Mouse (Mus musculus) T-cell, adult 2 months (primary cell): ENCODE results near the gene Pomt1.

Experiments used
- DNase-seq: peaks from one replicate; pipeline ENCODE4 v3.0.0; 2022; ENCODE audit warnings: low spot score

Pomt1 gene

DNA sequence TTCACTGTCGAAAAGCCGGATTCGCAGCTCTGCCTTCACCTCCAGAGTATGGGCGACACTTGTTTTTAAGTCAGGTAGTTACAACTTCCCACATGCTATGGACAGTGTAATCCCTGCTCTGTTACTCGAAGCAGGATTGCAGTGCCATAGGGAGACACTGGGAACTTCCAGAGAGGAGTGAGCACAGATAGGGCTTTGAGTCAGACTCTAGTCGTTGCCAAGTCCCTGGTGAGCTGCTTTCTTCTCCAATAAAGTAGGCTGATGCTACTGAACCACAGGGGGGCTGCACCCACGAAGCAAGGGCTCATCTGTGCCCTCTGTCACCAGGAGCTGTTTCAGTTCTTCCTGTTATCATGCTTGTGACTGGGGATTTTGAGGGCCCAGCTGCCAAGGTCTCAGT lies 14.8 kb upstream of the Pomt1 start:
- DNase-seq = no peak

GRCm38 (mm10) chr2:32222057-32222456 lies 14.3 kb upstream of the Pomt1 start:
- no peak for DNase-seq

- DNase-seq = no peak
Measured at GRCm38 (mm10) chr2:32235433-32235832, 957 bp upstream of the Pomt1 start.

DNA sequence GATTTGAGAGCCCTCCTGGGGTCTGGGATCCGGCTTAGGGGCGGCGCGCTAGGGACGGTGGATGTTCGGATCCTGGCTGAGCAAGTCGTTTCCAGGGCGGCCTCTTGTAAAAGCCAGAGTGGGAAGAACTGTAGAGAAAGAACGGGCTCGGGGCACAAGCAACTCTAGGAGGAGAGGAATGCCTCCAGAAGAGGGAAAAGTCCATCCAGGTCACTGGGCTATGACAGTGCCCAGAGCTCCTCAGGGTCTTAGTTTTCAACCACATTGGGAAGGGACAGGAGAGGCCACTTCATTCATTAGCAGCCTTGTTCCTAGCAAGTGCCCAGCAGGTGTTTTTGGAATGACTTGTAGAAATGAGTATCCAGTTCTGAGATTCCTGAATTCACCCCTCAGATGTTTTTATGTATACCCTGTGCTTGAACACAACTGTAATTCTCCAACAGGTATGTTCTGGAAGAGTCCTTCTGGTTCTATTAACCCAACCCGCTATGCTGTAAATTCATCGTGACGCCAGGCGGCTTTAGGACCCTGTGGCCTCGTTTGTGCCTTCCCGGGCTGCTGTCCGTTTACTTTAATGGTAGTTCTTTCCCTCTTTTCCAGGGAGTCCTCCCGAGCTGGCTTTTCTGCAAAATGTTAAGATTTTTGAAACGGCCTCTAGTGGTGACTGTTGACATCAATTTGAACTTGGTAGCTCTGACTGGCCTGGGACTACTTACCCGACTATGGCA lies 534 bp downstream of the Pomt1 start:
- peak; percentile 22 for DNase-seq

GRCm38 (mm10) chr2:32237571-32237970 lies 1.2 kb downstream of the Pomt1 start:
- no peak for DNase-seq

DNA sequence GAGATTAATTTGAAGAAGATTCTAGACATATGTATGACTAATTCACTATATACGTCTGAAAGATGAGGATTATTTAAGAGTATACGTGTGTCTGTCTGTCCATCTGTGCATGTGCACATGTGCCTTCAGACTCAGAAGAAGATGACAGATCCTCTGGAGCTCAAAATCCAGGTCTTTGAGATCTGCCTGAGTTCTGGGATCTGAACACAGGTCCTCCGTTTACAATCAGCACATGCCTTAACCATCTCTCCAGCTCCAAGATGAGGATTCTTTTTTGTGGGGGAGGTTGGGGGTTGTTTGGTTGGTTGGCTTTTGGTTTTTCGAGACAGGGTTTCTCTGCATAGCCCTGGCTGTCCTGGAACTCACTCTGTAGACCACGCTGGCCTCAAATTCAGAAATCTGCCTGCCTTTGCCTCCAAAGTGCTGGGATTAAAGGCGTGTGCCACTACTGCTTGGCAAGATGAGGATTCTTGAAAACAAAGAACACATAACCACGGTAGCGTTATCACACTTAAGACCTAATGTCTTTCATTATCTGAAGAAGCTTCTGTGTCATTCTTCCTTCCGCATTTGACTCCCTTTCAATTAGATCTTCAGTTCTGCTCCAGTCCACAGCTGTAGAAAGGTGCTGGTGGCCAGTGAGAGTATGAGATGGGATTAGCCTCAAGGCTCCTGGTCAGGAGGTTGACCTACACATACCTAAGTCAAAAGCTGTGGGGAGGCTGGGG lies 2.5 kb downstream of the Pomt1 start:
- DNase-seq = no peak

GRCm38 (mm10) chr2:32240591-32240990 lies 4.2 kb downstream of the Pomt1 start:
- no peak for DNase-seq

DNA sequence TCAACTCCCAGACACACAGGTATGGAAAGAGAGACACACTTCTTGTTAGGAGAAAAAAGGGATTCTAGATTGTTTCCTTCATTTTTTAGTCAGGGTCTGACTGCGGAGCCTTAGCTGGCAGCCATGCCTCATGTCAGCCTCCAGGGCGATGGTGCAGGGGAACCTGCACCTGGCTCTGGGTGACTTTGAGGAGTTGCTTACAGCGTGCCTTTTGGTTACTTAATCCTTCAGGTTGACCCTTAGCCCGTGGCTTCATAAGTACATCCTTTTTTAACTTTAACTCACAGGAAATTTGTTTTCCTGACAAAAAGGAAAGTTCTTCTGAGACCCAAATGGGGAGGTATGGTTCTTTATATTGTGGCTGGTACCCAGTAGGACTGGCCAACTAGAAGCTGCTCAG lies 6.6 kb downstream of the Pomt1 start:
- DNase-seq = no peak

GRCm38 (mm10) chr2:32246741-32247140 lies 10.4 kb downstream of the Pomt1 start:
- DNase-seq = no peak

DNA sequence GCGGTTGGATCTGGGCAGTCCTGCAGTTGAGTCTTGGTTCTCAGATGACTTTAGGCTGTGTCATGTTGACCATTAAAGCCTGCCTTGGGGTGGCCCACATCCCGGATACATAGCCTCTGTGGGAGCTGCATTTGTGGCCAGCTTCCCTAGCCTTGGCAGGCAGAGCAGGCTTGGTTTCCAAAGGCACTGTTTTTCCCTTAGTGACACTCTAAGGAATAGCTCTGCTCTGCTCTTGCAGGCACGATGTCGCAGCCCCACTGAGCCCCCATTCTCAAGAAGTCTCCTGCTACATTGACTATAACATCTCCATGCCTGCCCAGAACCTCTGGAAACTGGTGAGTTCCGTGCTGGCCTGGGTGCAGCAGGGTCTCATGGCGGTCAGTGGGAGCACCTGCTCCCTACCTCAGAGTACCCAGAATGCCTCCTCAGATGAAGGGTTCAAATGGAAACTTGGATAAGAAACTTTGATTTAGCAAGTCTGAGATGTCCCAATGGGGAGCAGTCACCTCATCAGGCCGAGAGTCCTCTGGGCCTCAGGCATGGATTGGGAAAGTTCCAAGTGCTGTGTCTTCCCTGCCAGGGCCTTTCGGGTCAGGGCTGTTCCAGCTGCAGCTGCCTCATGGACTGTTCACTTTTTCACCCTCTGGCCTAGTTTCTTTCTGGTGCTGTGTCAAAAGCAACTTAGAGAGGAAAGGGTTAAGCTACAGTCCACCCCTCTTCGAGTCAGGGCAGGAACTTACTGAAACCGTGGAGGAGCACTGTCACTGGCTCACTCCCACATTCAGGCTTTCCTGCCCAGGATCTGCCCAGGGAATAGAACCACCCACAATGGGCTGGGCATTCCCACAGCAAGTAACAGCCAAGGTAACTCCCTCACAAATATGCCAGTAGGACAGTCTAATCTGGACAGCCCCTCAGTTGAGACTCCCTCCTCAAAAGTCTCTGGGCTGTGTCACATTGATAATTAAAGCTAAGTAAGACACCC lies 12.3 kb downstream of the Pomt1 start:
- DNase-seq = no peak

GRCm38 (mm10) chr2:32251791-32252527 lies 15.6 kb downstream of the Pomt1 start:
- no peak for DNase-seq

DNA sequence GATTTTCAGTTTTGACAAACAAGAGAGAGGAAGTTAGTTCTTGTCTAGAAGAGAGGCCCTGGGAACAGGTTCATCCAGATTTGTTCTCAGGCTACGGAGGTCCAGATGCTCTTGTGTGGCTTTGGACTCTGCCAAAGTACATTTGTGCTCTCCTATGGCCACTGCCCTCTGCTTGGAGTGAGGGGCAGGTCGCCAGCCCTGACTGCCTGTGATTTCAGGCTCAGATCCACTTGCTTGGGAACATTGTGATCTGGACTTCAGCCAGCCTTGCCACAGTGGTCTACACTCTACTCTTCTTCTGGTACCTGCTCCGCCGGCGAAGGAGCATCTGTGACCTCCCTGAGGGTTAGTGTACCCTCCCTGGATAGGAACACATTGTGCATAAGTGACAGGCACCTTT lies 16.3 kb downstream of the Pomt1 start:
- DNase-seq = no peak

GRCm38 (mm10) chr2:32253352-32253751 lies 17.0 kb downstream of the Pomt1 start:
- DNase-seq = no peak

DNA sequence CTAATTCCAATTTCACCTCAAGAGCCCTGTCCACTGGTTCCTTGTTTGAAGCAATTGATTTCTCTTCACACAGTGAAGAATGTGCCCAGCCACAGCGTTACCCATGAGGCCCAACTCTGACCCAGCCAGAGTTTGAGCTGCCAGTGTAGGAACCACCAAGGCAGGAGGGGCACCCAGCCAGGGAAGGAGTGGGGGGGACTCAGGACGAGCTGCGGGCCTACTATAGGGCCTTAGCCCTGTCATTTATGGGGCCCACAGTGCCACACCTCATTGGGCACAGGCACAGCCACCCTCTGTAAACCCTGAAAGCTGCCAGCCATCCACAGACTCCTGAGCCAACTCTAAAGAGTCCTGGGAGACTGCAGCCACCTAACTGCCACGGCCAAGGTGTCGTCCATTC lies 18.2 kb downstream of the Pomt1 start:
- DNase-seq = no peak

- no peak for DNase-seq
Measured at GRCm38 (mm10) chr2:32256273-32256672, 19.9 kb downstream of the Pomt1 start.

- DNase-seq = no peak
Measured at GRCm38 (mm10) chr2:32258887-32259533, 22.6 kb downstream of the Pomt1 start.

DNA sequence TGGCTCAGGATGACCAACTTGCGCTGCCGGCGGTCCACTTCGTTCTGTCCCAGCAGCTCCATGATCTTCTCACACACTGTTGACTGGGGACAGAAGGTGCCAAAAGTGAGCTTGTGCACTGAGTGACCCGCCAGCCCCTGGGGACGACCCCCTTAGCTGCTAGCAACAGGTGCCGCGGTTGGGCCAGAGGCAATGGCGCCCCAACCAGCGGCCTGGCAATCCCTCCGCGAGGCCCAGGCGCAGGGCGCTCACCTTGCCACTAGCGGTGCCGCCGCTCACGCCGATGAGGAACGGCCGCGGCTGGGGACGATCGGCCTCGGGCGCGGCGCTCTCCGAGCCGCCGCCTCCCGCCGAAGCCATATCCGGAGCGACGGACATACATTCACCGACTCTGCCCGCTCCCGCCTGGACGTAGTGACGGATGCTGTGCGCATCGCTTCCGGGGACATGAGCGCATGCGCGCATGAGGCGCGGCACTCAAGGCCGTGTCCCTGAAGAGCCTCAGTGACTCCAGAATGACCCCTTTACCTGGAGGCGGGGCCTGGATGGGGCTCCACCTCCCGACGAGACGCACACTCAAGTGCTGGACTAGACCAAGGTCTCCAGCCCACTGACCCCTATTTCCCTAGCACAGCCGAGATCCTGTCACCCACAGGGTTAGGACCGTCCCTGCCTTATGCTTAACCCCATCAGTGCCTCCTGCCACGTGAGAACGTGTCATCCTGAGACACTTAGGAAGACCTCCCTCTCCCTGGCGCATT lies 23.4 kb downstream of the Pomt1 start, which contains the start of gene Uck1:
TSS of gene Uck1 (minus strand) at position 503 of the 761 bp plus-strand sequence.
- peak; percentile 88 for DNase-seq

- DNase-seq = peak; percentile 71
Measured at GRCm38 (mm10) chr2:32260635-32261034, 24.2 kb downstream of the Pomt1 start.

GRCm38 (mm10) chr2:32275823-32276222 lies 39.4 kb downstream of the Pomt1 start:
- no peak for DNase-seq

GRCm38 (mm10) chr2:32282289-32282688 lies 45.9 kb downstream of the Pomt1 start:
- no peak for DNase-seq
